Mouse (Mus musculus): ENCODE results near the gene Gpr25.

Gpr25 gene

GRCm38 (mm10) chr1:136260635-136261238 is at the start of gene Gpr25:
TSS of gene Gpr25 (minus strand) at chr1:136260873.
- DNase-seq (ENCODE audit: low spot score), result no peak

- DNase-seq (ENCODE audit: low spot score), result no peak
Observed at GRCm38 (mm10) chr1:136309193-136309592, 48.5 kb upstream of the Gpr25 start.

GRCm38 (mm10) chr1:136306424-136306823 is 45.8 kb upstream of the Gpr25 start:
- no peak for DNase-seq (ENCODE audit: low spot score)

GRCm38 (mm10) chr1:136293961-136294360 is 33.3 kb upstream of the Gpr25 start:
- DNase-seq (ENCODE audit: low spot score), result no peak

GRCm38 (mm10) chr1:136289803-136290202 is 29.1 kb upstream of the Gpr25 start:
- no peak for DNase-seq (ENCODE audit: low spot score)

- no peak for DNase-seq (ENCODE audit: low spot score)
Observed at GRCm38 (mm10) chr1:136277366-136277765, 16.7 kb upstream of the Gpr25 start.

GRCm38 (mm10) chr1:136268224-136268623 is 7.6 kb upstream of the Gpr25 start:
- DNase-seq (ENCODE audit: low spot score), result no peak

GRCm38 (mm10) chr1:136266127-136266526 is 5.5 kb upstream of the Gpr25 start:
- DNase-seq (ENCODE audit: low spot score), result no peak

- DNase-seq (ENCODE audit: low spot score), result no peak
Observed at GRCm38 (mm10) chr1:136263355-136263754, 2.7 kb upstream of the Gpr25 start.

GRCm38 (mm10) chr1:136259893-136260634 is 609 bp downstream of the Gpr25 start:
- no peak for DNase-seq (ENCODE audit: low spot score)

- DNase-seq (ENCODE audit: low spot score), result no peak
Observed at GRCm38 (mm10) chr1:136259543-136259892, 1.2 kb downstream of the Gpr25 start.

- DNase-seq (ENCODE audit: low spot score), result no peak
Observed at GRCm38 (mm10) chr1:136258495-136258894, 2.2 kb downstream of the Gpr25 start.

- DNase-seq (ENCODE audit: low spot score), result no peak
Observed at GRCm38 (mm10) chr1:136255657-136256056, 5.0 kb downstream of the Gpr25 start.

- no peak for DNase-seq (ENCODE audit: low spot score)
Observed at GRCm38 (mm10) chr1:136255174-136255573, 5.5 kb downstream of the Gpr25 start.

GRCm38 (mm10) chr1:136254503-136255065 is 6.1 kb downstream of the Gpr25 start:
- DNase-seq (ENCODE audit: low spot score), result no peak

GRCm38 (mm10) chr1:136253472-136253871 is 7.2 kb downstream of the Gpr25 start:
- DNase-seq (ENCODE audit: low spot score), result no peak

GRCm38 (mm10) chr1:136249662-136250061 is 11.0 kb downstream of the Gpr25 start:
- no peak for DNase-seq (ENCODE audit: low spot score)

GRCm38 (mm10) chr1:136247393-136247792 is 13.3 kb downstream of the Gpr25 start:
- DNase-seq (ENCODE audit: low spot score), result no peak

- DNase-seq (ENCODE audit: low spot score), result no peak
Observed at GRCm38 (mm10) chr1:136244469-136244868, 16.2 kb downstream of the Gpr25 start.

- no peak for DNase-seq (ENCODE audit: low spot score)
Observed at GRCm38 (mm10) chr1:136241801-136242200, 18.9 kb downstream of the Gpr25 start.

- no peak for DNase-seq (ENCODE audit: low spot score)
Observed at GRCm38 (mm10) chr1:136238495-136238894, 22.2 kb downstream of the Gpr25 start.

- no peak for DNase-seq (ENCODE audit: low spot score)
Observed at GRCm38 (mm10) chr1:136234595-136235092, 26.0 kb downstream of the Gpr25 start.

- no peak for DNase-seq (ENCODE audit: low spot score)
Observed at GRCm38 (mm10) chr1:136233892-136234594, 26.6 kb downstream of the Gpr25 start, which contains the start of gene Inava. TSS of gene Inava (minus strand) at chr1:136234264.
